Mouse (Mus musculus): ENCODE measurements around the gene 1700012A03Rik.

- no peak for TF ChIP-seq CTCF (IDR thresholded peaks at IDR 0.05; ENCODE audit: control insufficient read depth, insufficient read depth, low read length)
- TF ChIP-seq POLR2A (IDR thresholded peaks at IDR 0.05; ENCODE audit: borderline replicate concordance, control insufficient read depth, low read depth, low read length) = no peak
Observed at GRCm38 (mm10) chr6:32004228-32004627, 45.8 kb upstream of the 1700012A03Rik start.

Measured in bone marrow, adult 2 months (tissue).